Mouse (Mus musculus): ENCODE results near the gene Rapgef6. TPM values are rescaled to one million over a fixed set of nuclear protein-coding genes. Genes with fewer than 3 reads are reported as not detected.

Rapgef6 gene
- polyA plus RNA-seq (2012; fragmentation: generic; extraction: Trizol): 3.2 TPM
- long read RNA-seq, experiment 1, partial matches to known transcripts: 9 of 12 reads
- long read RNA-seq, experiment 1, other reads (novel, unspliced or antisense): 3 of 12 reads
- long read RNA-seq, experiment 2, full-length matches to known transcripts: 16 of 123 reads
- long read RNA-seq, experiment 2, partial matches to known transcripts: 91 of 123 reads
- long read RNA-seq, experiment 2, other reads (novel, unspliced or antisense): 16 of 123 reads

DNA sequence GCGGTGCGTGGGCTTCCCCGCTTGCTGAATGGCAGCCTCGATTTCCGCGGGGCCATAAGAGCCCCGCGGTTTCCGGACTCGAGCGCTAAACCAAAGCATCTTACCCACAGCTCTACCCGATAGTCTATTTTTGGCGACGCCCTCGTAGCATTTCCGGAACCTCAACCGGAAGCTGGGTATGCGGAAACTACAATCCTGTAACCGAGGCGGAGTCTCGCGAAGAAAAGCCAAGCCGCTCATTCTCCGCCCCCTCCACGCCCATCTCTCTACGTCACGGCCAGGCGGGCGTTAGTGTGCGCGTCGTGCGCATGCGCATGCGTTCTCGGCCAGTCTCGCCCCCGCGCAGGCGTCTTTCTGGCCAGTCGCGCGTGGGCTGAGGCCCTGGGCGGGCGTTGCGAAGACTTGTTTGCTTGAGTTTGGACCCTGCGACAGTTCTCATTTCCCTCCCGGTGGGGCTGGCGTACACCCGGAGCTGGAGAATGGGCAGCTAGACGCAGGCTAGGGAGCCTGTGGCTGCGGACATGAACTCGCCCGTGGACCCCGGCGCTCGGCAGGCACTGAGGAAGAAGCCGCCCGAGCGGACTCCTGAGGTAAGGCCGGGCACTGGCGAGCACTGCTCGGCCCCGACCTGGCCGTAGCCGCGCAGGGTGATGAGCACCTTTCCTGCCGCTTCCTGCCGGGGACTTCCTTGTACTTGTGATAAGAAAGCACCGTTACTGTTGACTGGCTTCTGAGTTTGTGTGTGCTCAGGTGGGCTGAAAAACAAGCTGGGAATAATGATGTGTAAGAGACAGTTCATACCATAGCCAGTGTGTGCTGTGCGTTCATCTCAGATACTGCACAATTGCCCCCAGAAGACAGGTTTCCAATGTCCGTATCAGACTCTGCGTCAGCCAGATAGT is at the start of gene Rapgef6:
Gene Rapgef6 (plus strand): TSS at position 319 of the 902 bp plus-strand sequence.
- H3K27me3 ChIP-seq (ENCODE audit: control insufficient read depth, insufficient read depth, insufficient read length): no peaks in the 10 kb centered on the region
- peaks cover 51% of the 10 kb centered on the region for H3K79me2 ChIP-seq (ENCODE audit: control insufficient read depth, insufficient read depth)
- no peaks in the 10 kb centered on the region for H3K36me3 ChIP-seq (ENCODE audit: control insufficient read depth, insufficient read depth)
- H3K4me3 ChIP-seq (ENCODE audit: insufficient read depth, poor library complexity, severe bottlenecking): peak within 1 kb of the TSS; percentile 94
- H3ac ChIP-seq (ENCODE audit: control insufficient read depth, insufficient read length, low read depth): peak within 1 kb of the TSS; percentile 86
- no peak for TF ChIP-seq MYOG (IDR thresholded peaks at IDR 0.05; ENCODE audit: control insufficient read depth, extremely low read depth, insufficient read length)
- no peak for TF ChIP-seq CTCF (IDR thresholded peaks at IDR 0.05; ENCODE audit: control insufficient read depth, insufficient read depth, insufficient read length)
- no peak for TF ChIP-seq USF1 (IDR thresholded peaks at IDR 0.05; ENCODE audit: low read depth)
- no peak for TF ChIP-seq MYOD1 (IDR thresholded peaks at IDR 0.05; ENCODE audit: control insufficient read depth, insufficient read length, low read depth)
- TF ChIP-seq FOSL1 (IDR thresholded peaks at IDR 0.05; ENCODE audit: insufficient read depth, low read length, poor library complexity, severe bottlenecking): no peak
- no peak for TF ChIP-seq CEBPB (IDR thresholded peaks at IDR 0.05; ENCODE audit: low read depth)
- peak; percentile 82 for TF ChIP-seq MAX (IDR thresholded peaks at IDR 0.05)
- H3K79me3 ChIP-seq (ENCODE audit: low read depth): peaks cover 46% of the 10 kb centered on the region

DNA sequence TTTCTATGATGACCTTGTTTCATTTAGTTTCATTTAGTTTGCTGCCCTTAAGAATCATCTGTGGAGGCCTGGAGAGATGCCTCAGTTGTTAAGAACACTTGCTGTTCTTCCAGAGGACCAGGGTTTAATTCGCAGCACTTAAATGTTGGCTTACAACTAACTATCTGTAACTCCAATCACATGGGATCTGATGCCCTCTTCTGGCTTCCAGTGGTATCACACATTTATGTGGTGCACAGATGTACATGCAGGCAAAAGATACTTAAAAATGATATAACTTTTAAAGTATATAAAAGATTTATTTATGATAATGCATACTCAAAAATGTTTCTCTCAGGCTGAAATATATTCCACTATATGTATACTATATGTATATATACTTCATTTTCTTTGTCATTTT is 44.2 kb upstream of the Rapgef6 start:
- H3K79me2 ChIP-seq (ENCODE audit: control insufficient read depth, insufficient read depth): no peaks in the 10 kb centered on the region
- H3K36me3 ChIP-seq (ENCODE audit: control insufficient read depth, insufficient read depth): peaks cover 30% of the 10 kb centered on the region
- H3ac ChIP-seq (ENCODE audit: control insufficient read depth, insufficient read length, low read depth): no peak overlapping the region
- H3K79me3 ChIP-seq (ENCODE audit: low read depth): no peaks in the 10 kb centered on the region
- no peak overlapping the region for H3K4me3 ChIP-seq (ENCODE audit: insufficient read depth, poor library complexity, severe bottlenecking)
- H3K27me3 ChIP-seq (ENCODE audit: control insufficient read depth, insufficient read depth, insufficient read length): no peaks in the 10 kb centered on the region
- TF ChIP-seq USF1 (IDR thresholded peaks at IDR 0.05; ENCODE audit: low read depth) (no peak), MAX (IDR thresholded peaks at IDR 0.05) (no peak), CTCF (IDR thresholded peaks at IDR 0.05; ENCODE audit: control insufficient read depth, insufficient read depth, insufficient read length) (no peak), FOSL1 (IDR thresholded peaks at IDR 0.05; ENCODE audit: insufficient read depth, low read length, poor library complexity, severe bottlenecking) (no peak), MYOG (IDR thresholded peaks at IDR 0.05; ENCODE audit: control insufficient read depth, extremely low read depth, insufficient read length) (no peak), MYOD1 (IDR thresholded peaks at IDR 0.05; ENCODE audit: control insufficient read depth, insufficient read length, low read depth) (no peak), CEBPB (IDR thresholded peaks at IDR 0.05; ENCODE audit: low read depth) (no peak)

DNA sequence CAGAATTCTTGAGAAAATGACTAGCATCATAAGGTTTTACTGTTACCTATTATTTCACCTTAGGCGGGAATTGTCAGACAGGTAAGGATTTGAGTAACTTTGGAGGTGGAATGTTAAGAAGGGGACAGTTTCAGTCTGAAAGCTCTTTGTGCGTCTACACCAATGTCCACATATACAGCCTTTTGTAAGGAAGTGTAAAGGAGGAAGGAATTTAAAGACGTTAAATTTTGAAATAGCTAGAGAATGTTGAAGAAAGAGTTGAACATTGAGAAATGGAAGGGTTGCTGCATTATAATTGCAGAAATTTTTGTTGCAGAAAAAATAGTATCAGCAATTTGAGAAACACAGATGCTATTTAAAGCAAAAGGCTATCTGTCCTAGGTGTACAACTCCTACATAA is 36.6 kb upstream of the Rapgef6 start:
- no peak for TF ChIP-seq CTCF (IDR thresholded peaks at IDR 0.05; ENCODE audit: control insufficient read depth, insufficient read depth, insufficient read length)
- no peak for TF ChIP-seq MYOG (IDR thresholded peaks at IDR 0.05; ENCODE audit: control insufficient read depth, extremely low read depth, insufficient read length)
- no peak for TF ChIP-seq MAX (IDR thresholded peaks at IDR 0.05)
- TF ChIP-seq USF1 (IDR thresholded peaks at IDR 0.05; ENCODE audit: low read depth): no peak
- Histone ChIP-seq H3ac (ENCODE audit: control insufficient read depth, insufficient read length, low read depth) (no peak overlapping the region), H3K4me3 (ENCODE audit: insufficient read depth, poor library complexity, severe bottlenecking) (no peak overlapping the region), H3K36me3 (ENCODE audit: control insufficient read depth, insufficient read depth) (peaks cover 50% of the 10 kb centered on the region), H3K79me2 (ENCODE audit: control insufficient read depth, insufficient read depth) (no peaks in the 10 kb centered on the region), H3K27me3 (ENCODE audit: control insufficient read depth, insufficient read depth, insufficient read length) (no peaks in the 10 kb centered on the region), H3K79me3 (ENCODE audit: low read depth) (no peaks in the 10 kb centered on the region)

DNA sequence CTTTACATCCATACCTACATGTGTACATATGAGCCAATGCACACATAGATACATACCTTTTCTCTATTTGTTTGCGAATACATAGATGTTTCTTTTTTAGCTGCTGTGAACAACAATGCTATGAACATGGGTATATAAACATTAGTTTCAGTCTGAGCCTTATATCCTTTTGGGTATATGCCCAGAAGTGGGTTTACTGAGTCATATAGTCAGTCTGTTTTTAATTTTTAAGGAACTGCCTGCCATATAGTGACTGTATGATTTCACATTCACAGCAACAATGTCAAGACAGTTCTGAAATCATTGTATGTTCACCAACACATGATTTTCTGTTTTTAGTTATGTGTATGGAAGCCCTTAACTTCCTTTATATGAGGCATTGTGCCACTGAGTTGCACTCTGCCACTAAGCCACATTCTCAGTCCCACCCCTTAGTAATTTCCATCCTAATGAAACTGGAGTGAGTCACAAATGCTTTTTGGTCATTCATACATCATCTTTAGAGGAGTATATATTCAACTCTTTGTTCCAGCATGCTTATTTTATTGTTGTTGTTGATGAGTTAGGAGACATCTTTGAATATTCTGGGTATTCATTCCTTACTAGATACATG is 30.6 kb upstream of the Rapgef6 start:
- no peak overlapping the region for H3K4me3 ChIP-seq (ENCODE audit: insufficient read depth, poor library complexity, severe bottlenecking)
- TF ChIP-seq MYOD1 (IDR thresholded peaks at IDR 0.05; ENCODE audit: control insufficient read depth, insufficient read length, low read depth) (no peak), CEBPB (IDR thresholded peaks at IDR 0.05; ENCODE audit: low read depth) (no peak), MYOG (IDR thresholded peaks at IDR 0.05; ENCODE audit: control insufficient read depth, extremely low read depth, insufficient read length) (no peak), CTCF (IDR thresholded peaks at IDR 0.05; ENCODE audit: control insufficient read depth, insufficient read depth, insufficient read length) (no peak), FOSL1 (IDR thresholded peaks at IDR 0.05; ENCODE audit: insufficient read depth, low read length, poor library complexity, severe bottlenecking) (no peak), USF1 (IDR thresholded peaks at IDR 0.05; ENCODE audit: low read depth) (no peak), MAX (IDR thresholded peaks at IDR 0.05) (no peak)
- no peak overlapping the region for H3ac ChIP-seq (ENCODE audit: control insufficient read depth, insufficient read length, low read depth)
- no peaks in the 10 kb centered on the region for H3K27me3 ChIP-seq (ENCODE audit: control insufficient read depth, insufficient read depth, insufficient read length)
- H3K36me3 ChIP-seq (ENCODE audit: control insufficient read depth, insufficient read depth): peaks cover 55% of the 10 kb centered on the region
- H3K79me3 ChIP-seq (ENCODE audit: low read depth): no peaks in the 10 kb centered on the region
- H3K79me2 ChIP-seq (ENCODE audit: control insufficient read depth, insufficient read depth): no peaks in the 10 kb centered on the region

DNA sequence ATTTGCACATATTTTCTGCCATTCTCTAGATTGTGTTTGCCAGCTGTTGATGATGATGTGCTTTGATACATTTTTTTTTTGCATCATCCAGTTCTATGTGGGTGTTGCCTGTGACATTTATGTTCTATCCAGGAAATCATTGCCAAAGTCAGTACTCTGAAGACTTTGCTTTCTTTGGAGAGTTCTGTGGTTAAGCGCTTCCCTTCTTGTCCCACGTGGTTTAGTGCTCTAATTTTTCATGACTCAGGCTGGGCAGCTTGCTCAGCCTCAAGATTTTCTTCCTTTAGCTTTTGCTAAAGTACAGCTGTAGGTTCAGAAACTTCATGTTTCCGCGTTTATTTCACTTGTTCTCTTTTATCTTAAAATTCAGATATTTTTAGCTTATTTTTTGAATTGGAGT is 30.1 kb upstream of the Rapgef6 start:
- no peaks in the 10 kb centered on the region for H3K27me3 ChIP-seq (ENCODE audit: control insufficient read depth, insufficient read depth, insufficient read length)
- peaks cover 55% of the 10 kb centered on the region for H3K36me3 ChIP-seq (ENCODE audit: control insufficient read depth, insufficient read depth)
- no peak overlapping the region for H3K4me3 ChIP-seq (ENCODE audit: insufficient read depth, poor library complexity, severe bottlenecking)
- TF ChIP-seq MAX (IDR thresholded peaks at IDR 0.05) (no peak), MYOD1 (IDR thresholded peaks at IDR 0.05; ENCODE audit: control insufficient read depth, insufficient read length, low read depth) (no peak), CTCF (IDR thresholded peaks at IDR 0.05; ENCODE audit: control insufficient read depth, insufficient read depth, insufficient read length) (no peak), USF1 (IDR thresholded peaks at IDR 0.05; ENCODE audit: low read depth) (peak; percentile 58), MYOG (IDR thresholded peaks at IDR 0.05; ENCODE audit: control insufficient read depth, extremely low read depth, insufficient read length) (no peak), FOSL1 (IDR thresholded peaks at IDR 0.05; ENCODE audit: insufficient read depth, low read length, poor library complexity, severe bottlenecking) (no peak), CEBPB (IDR thresholded peaks at IDR 0.05; ENCODE audit: low read depth) (no peak)
- no peaks in the 10 kb centered on the region for H3K79me3 ChIP-seq (ENCODE audit: low read depth)
- no peak overlapping the region for H3ac ChIP-seq (ENCODE audit: control insufficient read depth, insufficient read length, low read depth)
- no peaks in the 10 kb centered on the region for H3K79me2 ChIP-seq (ENCODE audit: control insufficient read depth, insufficient read depth)

Data from C2C12 (cell line).